Mouse (Mus musculus) small intestine, adult 2 months (tissue): Measurements from ENCODE around the gene B4galnt1.

Experiments used
- CTCF ChIP-seq: fragments of 200-500 bp; IDR thresholded peaks from 2 replicates; pipeline ENCODE4 v1.5.1; 2012; ENCODE audit warnings: low read depth, mild to moderate bottlenecking, control low read depth, inconsistent platforms, low read length, moderate library complexity, mixed read lengths; ENCODE audit not compliant: insufficient replicate concordance, insufficient read length; ENCODE audit errors: extremely low read depth
- POLR2A ChIP-seq: fragments of 200-500 bp; IDR thresholded peaks from 2 replicates; pipeline ENCODE4 v1.6.1; 2012; ENCODE audit warnings: low read depth, mild to moderate bottlenecking, control low read depth, inconsistent platforms, low read length, moderate library complexity

GRCm38 (mm10) chr10:127150471-127150872 lies 14.6 kb upstream of the B4galnt1 start:
- no peak for TF ChIP-seq CTCF
- peak; percentile 73; the same call in 1 of the 2 replicates for TF ChIP-seq POLR2A
